Mouse (Mus musculus): Measurements from ENCODE around the gene Asic2. TPM values are rescaled to one million over a fixed set of nuclear protein-coding genes. Genes with fewer than 3 reads are reported as not detected.

Gene Asic2
- polyA plus RNA-seq, 1 experiment from 2014 or later, result 13.9 TPM

DNA sequence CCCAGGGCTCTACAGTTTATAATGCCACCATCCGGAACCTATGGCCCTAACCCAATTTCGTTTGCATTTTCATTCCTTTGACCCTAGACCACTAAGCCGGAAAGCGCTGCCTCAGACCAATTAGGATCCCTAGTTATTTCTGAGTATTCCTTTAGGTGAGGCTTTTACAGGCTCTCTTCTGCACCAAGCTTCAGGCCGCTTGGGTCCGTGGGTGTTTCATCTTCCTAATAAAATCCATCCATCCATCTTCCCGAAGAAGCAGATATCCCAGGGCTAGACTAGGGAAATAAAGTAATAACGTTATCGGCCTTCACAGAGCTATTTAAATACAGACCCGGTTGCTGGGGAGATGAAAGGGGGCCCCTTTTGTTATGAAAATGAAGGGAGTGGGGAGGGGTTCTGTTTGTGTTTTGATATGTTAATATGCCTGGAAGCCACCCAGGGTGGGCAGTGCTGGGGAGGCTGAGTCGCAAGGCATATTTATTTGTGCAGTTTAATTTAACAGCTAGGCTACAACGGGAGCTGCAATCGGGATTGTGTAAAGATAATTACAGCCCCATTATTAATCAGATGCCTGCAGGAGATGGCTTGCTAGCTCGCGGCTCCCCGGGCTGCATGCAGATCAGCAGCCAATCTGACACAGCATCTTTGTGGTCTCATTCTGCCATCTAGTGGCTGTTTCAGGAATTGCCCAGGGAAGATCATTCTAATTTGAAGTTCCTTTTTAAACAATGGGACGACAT is 355.3 kb downstream of the Asic2 start:
- Histone ChIP-seq H3K9me3 (no peaks in the 10 kb centered on the region), H3K4me2 (peak overlapping the region; percentile 51), H3K4me3 (peak overlapping the region; percentile 30), H3K9ac (peak overlapping the region; percentile 6), H3K27ac (peak overlapping the region; percentile 75), H3K36me3 (replicated peaks) (no peaks in the 10 kb centered on the region), H3K27me3 (replicated peaks) (no peaks in the 10 kb centered on the region), H3K4me1 (peaks cover 29% of the 10 kb centered on the region)
- ATAC-seq (replicated peaks), result peak; percentile 87
- under 1% methylated on average over 17 of the region's 17 CpGs for WGBS

DNA sequence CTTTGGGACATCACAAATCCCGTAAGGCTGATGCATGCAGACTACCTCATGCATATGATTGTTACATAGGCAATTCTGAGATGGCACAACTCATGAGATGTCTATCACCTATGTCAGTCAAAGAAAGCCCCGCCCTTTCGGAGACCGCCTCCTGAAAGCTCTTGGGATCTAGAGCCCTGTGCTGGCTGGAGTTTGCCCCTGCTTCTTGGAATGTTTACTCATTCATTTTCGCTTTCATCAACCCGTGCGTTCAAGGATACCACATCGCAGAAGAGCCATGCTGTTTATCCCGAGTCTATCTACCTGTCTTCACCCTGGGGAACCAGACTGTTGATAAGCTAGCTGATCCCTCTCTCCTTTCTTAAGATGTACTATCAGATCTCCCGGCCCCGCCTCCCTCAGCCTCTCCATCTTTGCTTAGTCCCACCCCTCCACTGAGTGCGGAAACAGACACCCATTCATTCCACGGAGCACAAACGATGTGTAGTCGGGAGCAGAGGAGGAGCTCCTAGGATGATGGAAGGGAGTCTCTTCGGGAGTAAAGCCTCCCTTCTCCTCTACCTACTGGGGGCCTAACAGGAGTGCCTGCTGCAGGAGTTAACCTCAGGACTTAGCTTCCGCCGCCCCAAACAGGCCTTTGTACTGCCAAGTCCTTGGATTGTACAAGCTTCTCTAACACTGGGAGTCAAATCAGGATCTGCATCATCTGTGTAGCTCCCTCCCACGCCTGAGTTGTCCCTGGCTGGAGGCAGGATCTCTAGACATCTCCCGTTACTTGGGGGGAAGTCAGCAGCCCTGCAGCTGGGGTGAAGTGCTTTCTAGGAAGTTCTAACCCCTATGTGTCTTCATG is 356.1 kb downstream of the Asic2 start:
- 6% methylated on average over 20 of the region's 20 CpGs for WGBS
- Histone ChIP-seq H3K4me3 (peak overlapping the region; percentile 30), H3K4me2 (peak overlapping the region; percentile 51), H3K27ac (peak overlapping the region; percentile 75), H3K9ac (peak overlapping the region; percentile 6; the same call in 1 of the 2 replicates), H3K9me3 (no peaks in the 10 kb centered on the region), H3K27me3 (replicated peaks) (no peaks in the 10 kb centered on the region), H3K36me3 (replicated peaks) (no peaks in the 10 kb centered on the region), H3K4me1 (peaks cover 29% of the 10 kb centered on the region)
- peak; percentile 73 for ATAC-seq (replicated peaks)

DNA sequence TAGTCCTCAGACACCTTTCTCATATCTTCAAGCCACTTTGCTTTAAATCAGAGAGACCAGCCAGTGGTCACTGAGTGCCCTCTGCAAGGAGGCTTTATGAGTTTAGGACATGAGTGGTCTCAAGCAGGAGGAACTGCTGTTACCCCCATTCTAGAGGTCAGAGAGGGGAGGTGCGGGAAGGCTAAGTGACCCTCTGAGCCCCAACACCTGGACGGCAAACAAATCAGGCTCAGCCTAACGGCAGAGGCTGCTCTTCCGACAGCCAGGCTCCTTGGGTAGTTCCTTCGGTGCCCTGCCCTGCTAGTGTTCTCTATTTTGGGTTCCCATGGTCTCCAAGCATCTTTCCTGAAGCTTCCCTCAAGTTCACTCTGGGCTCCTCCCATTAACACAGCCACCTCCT is 357.8 kb downstream of the Asic2 start:
- 89% methylated on average over 5 of the region's 5 CpGs for WGBS
- Histone ChIP-seq H3K4me2 (no peak overlapping the region), H3K9ac (no peak overlapping the region), H3K4me3 (no peak overlapping the region), H3K27me3 (replicated peaks) (no peaks in the 10 kb centered on the region), H3K4me1 (peaks cover 29% of the 10 kb centered on the region), H3K36me3 (replicated peaks) (no peaks in the 10 kb centered on the region), H3K9me3 (no peaks in the 10 kb centered on the region), H3K27ac (no peak overlapping the region)
- ATAC-seq (replicated peaks), result no peak

GRCm38 (mm10) chr11:81602971-81603370 is 365.3 kb downstream of the Asic2 start:
- H3K36me3 ChIP-seq (replicated peaks), result no peaks in the 10 kb centered on the region
- H3K4me1 ChIP-seq, result no peaks in the 10 kb centered on the region
- H3K9ac ChIP-seq, result no peak overlapping the region
- no peak overlapping the region for H3K27ac ChIP-seq
- H3K4me3 ChIP-seq, result no peak overlapping the region
- WGBS, result 85% methylated on average over 4 of the region's 4 CpGs
- H3K9me3 ChIP-seq, result no peaks in the 10 kb centered on the region
- ATAC-seq (replicated peaks), result no peak
- no peaks in the 10 kb centered on the region for H3K27me3 ChIP-seq (replicated peaks)
- no peak overlapping the region for H3K4me2 ChIP-seq

- Histone ChIP-seq H3K9me3 (no peaks in the 10 kb centered on the region), H3K4me3 (no peak overlapping the region), H3K4me1 (no peaks in the 10 kb centered on the region), H3K27me3 (replicated peaks) (no peaks in the 10 kb centered on the region), H3K36me3 (replicated peaks) (no peaks in the 10 kb centered on the region), H3K9ac (no peak overlapping the region), H3K27ac (no peak overlapping the region), H3K4me2 (no peak overlapping the region)
- no peak for ATAC-seq (replicated peaks)
- 96% methylated on average over 5 of the region's 5 CpGs for WGBS
These were observed 366.5 kb downstream of the Asic2 start for GRCm38 (mm10) chr11:81601736-81602135.

DNA sequence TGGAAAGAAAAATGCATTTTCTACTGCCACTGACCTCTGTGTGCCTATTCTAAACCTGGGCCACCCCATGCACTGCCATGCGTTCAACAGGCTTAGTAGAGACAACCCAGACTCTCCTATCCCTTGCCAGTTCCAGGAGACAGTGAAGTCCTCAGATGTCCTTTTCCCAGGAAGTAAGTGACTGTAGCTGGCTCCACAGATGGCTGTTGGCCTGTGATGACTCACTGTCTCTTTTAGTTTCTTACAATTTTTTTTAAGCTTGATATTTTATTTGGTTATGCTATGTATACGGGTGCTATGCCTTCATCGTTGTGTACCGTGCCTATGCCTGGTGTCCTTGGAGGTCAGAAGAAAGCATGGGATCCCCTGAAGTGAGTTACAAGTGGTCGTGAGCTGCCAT is 370.7 kb downstream of the Asic2 start:
- no peaks in the 10 kb centered on the region for H3K27me3 ChIP-seq (replicated peaks)
- WGBS, result 89% methylated on average over 5 of the region's 5 CpGs
- H3K4me3 ChIP-seq, result no peak overlapping the region
- no peak overlapping the region for H3K4me2 ChIP-seq
- no peaks in the 10 kb centered on the region for H3K9me3 ChIP-seq
- no peak overlapping the region for H3K9ac ChIP-seq
- H3K4me1 ChIP-seq, result peaks cover 9% of the 10 kb centered on the region; the same call in 1 of the 2 replicates
- no peaks in the 10 kb centered on the region for H3K36me3 ChIP-seq (replicated peaks)
- H3K27ac ChIP-seq, result no peak overlapping the region
- ATAC-seq (replicated peaks), result no peak

- 69% methylated on average over 2 of the region's 2 CpGs for WGBS
- Histone ChIP-seq H3K9ac (no peak overlapping the region), H3K9me3 (no peaks in the 10 kb centered on the region), H3K27ac (no peak overlapping the region), H3K4me1 (peaks cover 9% of the 10 kb centered on the region; the same call in 1 of the 2 replicates), H3K4me2 (no peak overlapping the region), H3K36me3 (replicated peaks) (no peaks in the 10 kb centered on the region), H3K27me3 (replicated peaks) (no peaks in the 10 kb centered on the region), H3K4me3 (no peak overlapping the region)
- no peak for ATAC-seq (replicated peaks)
These were observed 373.0 kb downstream of the Asic2 start for GRCm38 (mm10) chr11:81595235-81595634.

- H3K36me3 ChIP-seq (replicated peaks), result no peaks in the 10 kb centered on the region
- WGBS, result 40% methylated on average over 5 of the region's 5 CpGs
- no peak for ATAC-seq (replicated peaks)
- H3K4me3 ChIP-seq, result no peak overlapping the region
- peaks cover 24% of the 10 kb centered on the region for H3K4me1 ChIP-seq
- H3K4me2 ChIP-seq, result no peak overlapping the region
- no peaks in the 10 kb centered on the region for H3K9me3 ChIP-seq
- H3K27ac ChIP-seq, result no peak overlapping the region
- H3K27me3 ChIP-seq (replicated peaks), result no peaks in the 10 kb centered on the region
- H3K9ac ChIP-seq, result no peak overlapping the region
These were observed 375.5 kb downstream of the Asic2 start for GRCm38 (mm10) chr11:81592776-81593175.

- H3K4me3 ChIP-seq, result no peak overlapping the region
- 80% methylated on average over 4 of the region's 4 CpGs for WGBS
- H3K36me3 ChIP-seq (replicated peaks), result no peaks in the 10 kb centered on the region
- H3K4me1 ChIP-seq, result peaks cover 26% of the 10 kb centered on the region
- H3K27me3 ChIP-seq (replicated peaks), result no peaks in the 10 kb centered on the region
- no peaks in the 10 kb centered on the region for H3K9me3 ChIP-seq
- H3K27ac ChIP-seq, result no peak overlapping the region
- H3K4me2 ChIP-seq, result no peak overlapping the region
- H3K9ac ChIP-seq, result no peak overlapping the region
- ATAC-seq (replicated peaks), result no peak
These were observed 377.3 kb downstream of the Asic2 start for GRCm38 (mm10) chr11:81590911-81591310.

DNA sequence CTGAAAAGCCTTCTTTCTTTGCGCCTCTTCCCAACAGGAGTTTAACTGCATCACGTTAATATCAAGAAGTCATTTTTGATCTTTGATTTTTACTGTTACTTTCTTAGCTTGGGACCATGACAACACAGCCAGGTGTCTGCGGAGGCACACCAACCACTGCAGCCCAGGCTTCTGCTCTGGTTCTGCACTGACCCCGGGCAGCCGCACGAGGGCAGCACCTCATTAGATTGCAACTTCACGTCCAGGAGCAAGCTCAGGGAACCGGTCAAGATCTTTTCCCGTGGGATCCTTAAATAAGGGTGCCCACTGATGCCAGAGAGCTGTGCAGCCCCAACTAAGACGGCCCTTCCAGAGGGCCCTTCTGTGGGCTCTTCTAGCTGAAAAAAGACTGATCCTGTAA is 379.6 kb downstream of the Asic2 start:
- Histone ChIP-seq H3K4me1 (peaks cover 20% of the 10 kb centered on the region), H3K4me2 (no peak overlapping the region), H3K36me3 (replicated peaks) (no peaks in the 10 kb centered on the region), H3K27ac (peak overlapping the region; percentile 69; the same call in 1 of the 2 replicates), H3K4me3 (no peak overlapping the region), H3K9ac (no peak overlapping the region), H3K27me3 (replicated peaks) (0 out of 2 replicates have a peak, but pooled peaks cover 3% of the 10 kb centered on the region), H3K9me3 (no peaks in the 10 kb centered on the region)
- ATAC-seq (replicated peaks), result no peak
- 9% methylated on average over 10 of the region's 10 CpGs for WGBS

DNA sequence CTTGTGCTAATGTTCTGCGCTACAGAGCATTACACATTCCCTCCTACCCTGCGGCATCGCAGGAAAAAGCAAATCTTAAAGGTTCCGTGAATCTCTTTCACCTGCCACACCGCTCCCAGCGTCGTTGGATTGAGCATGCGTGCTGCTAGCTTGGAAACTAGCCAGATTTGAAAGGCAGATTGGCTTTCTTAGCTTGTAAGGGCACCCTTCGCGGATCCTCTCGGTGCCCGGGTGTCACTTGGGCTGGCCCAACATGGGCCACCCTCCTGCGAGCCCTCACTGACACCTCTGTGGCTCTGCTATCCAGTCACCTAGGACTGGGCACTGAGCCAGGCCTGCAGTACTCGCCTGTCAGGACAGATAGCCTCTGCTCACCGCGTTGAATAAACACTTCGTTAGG is 380.3 kb downstream of the Asic2 start:
- 43% methylated on average over 17 of the region's 17 CpGs for WGBS
- peak; percentile 54; the same call in 1 of the 2 replicates for ATAC-seq (replicated peaks)
- H3K9me3 ChIP-seq, result no peaks in the 10 kb centered on the region
- H3K4me2 ChIP-seq, result peak overlapping the region; percentile 34
- no peak overlapping the region for H3K9ac ChIP-seq
- peaks cover 17% of the 10 kb centered on the region for H3K4me1 ChIP-seq
- no peaks in the 10 kb centered on the region for H3K36me3 ChIP-seq (replicated peaks)
- H3K27ac ChIP-seq, result peak overlapping the region; percentile 69
- no peak overlapping the region for H3K4me3 ChIP-seq
- H3K27me3 ChIP-seq (replicated peaks), result 0 out of 2 replicates have a peak, but pooled peaks cover 3% of the 10 kb centered on the region

DNA sequence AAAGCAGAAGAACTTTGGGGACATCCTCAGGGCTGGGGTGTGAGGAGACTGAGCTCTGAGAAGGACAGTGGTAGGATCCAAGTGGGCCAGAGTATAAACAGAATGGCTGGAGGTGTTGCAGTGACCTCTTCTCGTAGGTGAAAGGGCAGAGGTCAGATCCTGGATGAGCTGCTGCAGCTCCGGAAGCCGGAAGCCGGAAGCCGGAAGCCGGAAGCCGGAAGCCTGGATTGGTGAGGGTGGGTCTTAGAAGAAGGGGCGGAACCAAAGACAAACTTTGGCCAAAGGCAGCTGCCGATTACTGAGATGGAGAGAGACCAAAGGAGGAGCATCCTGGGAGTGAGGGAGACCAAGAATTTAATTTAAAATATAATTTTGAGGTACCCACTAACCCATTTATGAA is 381.1 kb downstream of the Asic2 start:
- Histone ChIP-seq H3K9ac (no peak overlapping the region), H3K36me3 (replicated peaks) (no peaks in the 10 kb centered on the region), H3K27ac (no peak overlapping the region), H3K4me1 (peaks cover 21% of the 10 kb centered on the region), H3K4me2 (no peak overlapping the region), H3K9me3 (no peaks in the 10 kb centered on the region), H3K27me3 (replicated peaks) (0 out of 2 replicates have a peak, but pooled peaks cover 3% of the 10 kb centered on the region), H3K4me3 (no peak overlapping the region)
- no peak for ATAC-seq (replicated peaks)
- 88% methylated on average over 9 of the region's 9 CpGs for WGBS

Measured in midbrain, embryonic 15.5 days (tissue).